Mouse (Mus musculus) heart, adult 2 months (tissue): ENCODE results near the gene Ercc1. TPM values are rescaled to one million over a fixed set of nuclear protein-coding genes. Genes with fewer than 3 reads are reported as not detected.

Experiments
- DNase-seq, 2 experiments: peaks; one replicate each; pipeline ENCODE4 v3.0.0; 2021
- H3K27ac ChIP-seq: fragments of 200-600 bp; 2 replicates; pipeline ENCODE4 v1.8.1; 2022
- H3K27me3 ChIP-seq: fragments of 200-500 bp; 2 replicates; pipeline ENCODE4 v1.6.1; 2012; ENCODE audit warnings: mild to moderate bottlenecking, low read length, inconsistent platforms, mixed read lengths; ENCODE audit not compliant: control insufficient read depth, insufficient read depth
- H3K36me3 ChIP-seq: fragments of 200-500 bp; 2 replicates; pipeline ENCODE4 v1.6.1; 2012; ENCODE audit warnings: low read length, inconsistent platforms; ENCODE audit not compliant: control insufficient read depth, insufficient read depth
- H3K4me1 ChIP-seq: fragments of 200-500 bp; 2 replicates; pipeline ENCODE4 v1.6.1; 2011; ENCODE audit warnings: low read length; ENCODE audit not compliant: control insufficient read depth, insufficient read depth
- H3K4me3 ChIP-seq: fragments of 200-600 bp; 2 replicates; pipeline ENCODE4 v1.8.1; 2022
- H3K79me2 ChIP-seq: fragments of 200-500 bp; replicated peaks from 2 replicates; pipeline ENCODE4 v1.6.1; 2012; ENCODE audit warnings: mild to moderate bottlenecking, inconsistent platforms, low read length, moderate library complexity, mixed read lengths; ENCODE audit not compliant: control insufficient read depth, insufficient read depth
- H3K9ac ChIP-seq: fragments of 200-500 bp; 2 replicates; pipeline ENCODE4 v1.6.1; 2012; ENCODE audit warnings: low read depth, mild to moderate bottlenecking, control low read depth, inconsistent platforms, low read length, mixed read lengths
- CTCF ChIP-seq: fragments of 200-600 bp; IDR thresholded peaks from 2 replicates; pipeline ENCODE4 v1.8.1; 2022; ENCODE audit warnings: antibody characterized with exemption, mild to moderate bottlenecking, moderate library complexity
- EP300 ChIP-seq: fragments of 200-500 bp; IDR thresholded peaks from 2 replicates; pipeline ENCODE4 v1.6.1; 2011; ENCODE audit warnings: low read depth, low read length, control low read depth; ENCODE audit not compliant: insufficient read depth
- POLR2A ChIP-seq: fragments of 200-500 bp; IDR thresholded peaks from 2 replicates; pipeline ENCODE4 v1.6.1; 2011; ENCODE audit warnings: mild to moderate bottlenecking, low read depth, low read length, control low read depth; ENCODE audit not compliant: insufficient read depth
- WGBS: fragments of 180-500 bp; shearing (Covaris S2); methylation state at CpG from one replicate; pipeline ENCODE4 v1.1.7; 2018; 5-methylcytosine and 5-hydroxymethylcytosine counted together
- intact Hi-C: fragments of 180-260 bp; cut with DNase I; formaldehyde crosslinking; loops from one replicate; pipeline ENCODE4 v1.15.1; 2025
- polyA plus RNA-seq: library from polyadenylated mRNA; depleted of rRNA; stranded (reverse); fragments of >200 nt; gene quantifications from 2 replicates; pipeline ENCODE4 v1.2.3, GENCODE M21; 2012
- total RNA-seq, 2 experiments: library from RNA; stranded (reverse); gene quantifications; 2 replicates each; pipeline ENCODE4 v1.2.3; 2021

Gene Ercc1
- total and polyA plus RNA-seq, 3 experiments, result 46.8 to 48.6 (median 47.1) TPM

DNA sequence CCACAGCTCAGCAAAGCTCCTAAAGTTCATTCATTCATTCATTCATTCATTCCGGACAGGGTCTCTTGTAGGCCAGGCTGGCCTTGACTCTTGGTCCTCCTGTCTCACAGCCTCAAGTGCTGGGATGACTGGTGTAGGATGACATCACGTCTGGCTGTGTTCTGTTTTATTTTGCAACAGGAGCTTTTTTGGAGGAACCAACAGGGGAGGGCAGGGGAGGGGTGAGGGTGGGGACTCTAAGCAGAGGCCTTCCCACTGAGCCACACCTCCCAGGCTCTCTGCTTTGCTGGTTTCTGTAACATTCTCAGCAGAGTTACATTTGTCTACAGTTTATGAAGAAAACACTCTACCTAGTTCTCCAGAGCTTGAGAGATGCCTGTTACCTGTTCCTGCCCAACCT is 6.5 kb upstream of the Ercc1 start:
- Histone ChIP-seq H3K4me1 (peaks cover 4% of the 10 kb centered on the region; the same call in 1 of the 2 replicates), H3K9ac (no peak overlapping the region), H3K36me3 (no peaks in the 10 kb centered on the region), H3K27ac (no peak overlapping the region), H3K4me3 (no peak overlapping the region), H3K79me2 (no peaks in the 10 kb centered on the region), H3K27me3 (no peaks in the 10 kb centered on the region)
- TF ChIP-seq POLR2A, result no peak
- no peak for DNase-seq
- WGBS, result 65% methylated on average over 2 of the region's 2 CpGs
- intact Hi-C loops, result no loop called here

DNA sequence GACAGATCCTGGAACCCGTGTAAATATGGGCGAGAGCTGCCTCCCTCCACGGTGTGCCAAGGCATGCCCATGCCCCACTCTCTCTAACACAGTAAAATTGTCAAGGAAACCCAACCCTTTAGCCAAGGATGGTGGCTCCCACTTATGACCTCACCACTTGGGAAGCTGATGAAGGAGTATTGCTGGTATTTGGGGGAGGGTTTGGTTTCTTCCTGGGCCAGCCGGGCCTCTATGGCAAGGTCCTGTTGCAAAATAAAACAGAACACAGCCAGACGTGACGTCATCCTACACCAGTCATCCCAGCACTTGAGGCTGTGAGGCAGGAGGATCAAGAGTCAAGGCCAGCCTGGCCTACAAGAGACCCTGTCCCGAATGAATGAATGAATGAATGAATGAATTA is 6.0 kb upstream of the Ercc1 start:
- H3K4me3 ChIP-seq, result no peak overlapping the region
- intact Hi-C loops, result no loop called here
- no peak overlapping the region for H3K9ac ChIP-seq
- H3K4me1 ChIP-seq, result peaks cover 6% of the 10 kb centered on the region
- WGBS, result 62% methylated on average over 7 of the region's 7 CpGs
- no peaks in the 10 kb centered on the region for H3K79me2 ChIP-seq
- H3K27ac ChIP-seq, result no peak overlapping the region
- TF ChIP-seq POLR2A, result no peak
- TF ChIP-seq CTCF, result no peak
- no peak for TF ChIP-seq EP300
- no peak for DNase-seq
- H3K27me3 ChIP-seq, result no peaks in the 10 kb centered on the region
- H3K36me3 ChIP-seq, result no peaks in the 10 kb centered on the region

DNA sequence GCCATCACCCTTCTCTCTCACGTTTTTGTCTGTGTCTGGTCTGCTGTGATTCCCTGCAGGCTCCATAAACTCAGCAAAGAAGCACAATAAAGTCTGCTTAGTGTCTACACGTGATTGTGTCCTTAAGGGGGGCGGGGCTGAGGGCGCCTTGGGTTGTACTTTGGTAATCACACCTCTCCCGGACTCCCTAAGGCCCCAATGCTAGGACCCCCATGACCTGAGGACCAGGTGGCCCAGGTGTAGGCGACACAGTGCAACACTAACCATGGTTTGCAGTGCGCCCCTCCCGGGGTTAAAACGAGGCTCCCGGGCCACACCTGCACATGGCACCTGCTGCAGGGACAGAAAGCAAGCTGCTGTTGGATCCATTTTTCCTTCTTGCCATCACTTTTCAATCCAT is 3.3 kb upstream of the Ercc1 start:
- peak overlapping the region; percentile 83 for H3K27ac ChIP-seq
- H3K79me2 ChIP-seq, result no peaks in the 10 kb centered on the region
- TF ChIP-seq EP300 (no peak), CTCF (no peak), POLR2A (no peak)
- 25% methylated on average over 10 of the region's 10 CpGs for WGBS
- peaks cover 10% of the 10 kb centered on the region for H3K4me1 ChIP-seq
- no peaks in the 10 kb centered on the region for H3K27me3 ChIP-seq
- peak overlapping the region; percentile 27; the same call in 1 of the 2 replicates for H3K9ac ChIP-seq
- H3K4me3 ChIP-seq, result peak overlapping the region; percentile 57
- intact Hi-C loops, result loop anchor here (5.0 kb wide), 1 partner anchor 114 kb away; the partner anchor contains the start of gene Opa3
- DNase-seq, result no peak
- no peaks in the 10 kb centered on the region for H3K36me3 ChIP-seq

DNA sequence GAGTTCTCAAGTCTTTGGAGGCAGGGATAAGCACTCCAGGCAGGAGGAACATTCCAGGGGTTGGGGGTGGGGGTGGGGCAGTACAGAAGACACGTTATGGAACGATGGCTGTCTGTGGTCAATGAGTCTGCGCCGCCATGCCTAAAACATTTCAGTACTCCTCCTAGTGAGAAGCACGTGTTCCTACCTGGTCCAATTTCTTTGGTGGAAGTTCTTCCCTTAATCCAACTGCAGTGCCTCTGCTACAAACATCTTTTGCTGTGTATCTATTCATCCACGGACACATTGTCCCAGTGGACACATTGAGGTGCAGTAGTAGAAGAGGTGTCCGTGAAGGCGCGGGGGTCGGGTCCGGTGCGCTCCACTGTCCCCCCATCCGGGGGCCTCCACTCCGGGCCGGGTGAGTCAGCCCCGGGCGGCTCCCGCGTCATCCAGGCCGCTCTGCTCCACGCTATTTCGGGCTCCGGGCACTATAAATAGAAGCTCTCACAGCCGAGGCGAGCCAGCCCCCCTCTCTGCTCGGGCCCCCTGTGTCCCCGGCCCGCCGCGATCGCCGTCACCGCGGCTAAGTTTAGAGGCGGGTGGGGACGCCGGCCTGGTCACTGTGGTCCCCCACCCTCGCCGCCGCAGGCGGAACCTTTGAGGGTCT is 2.7 kb upstream of the Ercc1 start:
- no peaks in the 10 kb centered on the region for H3K79me2 ChIP-seq
- H3K9ac ChIP-seq, result peak overlapping the region; percentile 52
- peak overlapping the region; percentile 83 for H3K27ac ChIP-seq
- H3K36me3 ChIP-seq, result no peaks in the 10 kb centered on the region
- peak overlapping the region; percentile 57 for H3K4me3 ChIP-seq
- under 1% methylated on average over 41 of the region's 41 CpGs for WGBS
- intact Hi-C loops, result loop anchor here (2.0 to 5.0 kb wide), 2 partner anchors 115 to 163 kb away; partner anchors contain the start of gene Opa3
- no peaks in the 10 kb centered on the region for H3K27me3 ChIP-seq
- TF ChIP-seq CTCF, result no peak
- TF ChIP-seq EP300, result 0 out of 2 replicates have a peak, but pooled peaks have one; percentile 19
- 0 out of 2 replicates have a peak, but pooled peaks have one; percentile 20 for TF ChIP-seq POLR2A
- peak; percentile 77 to 82 for DNase-seq
- peaks cover 10% of the 10 kb centered on the region for H3K4me1 ChIP-seq

DNA sequence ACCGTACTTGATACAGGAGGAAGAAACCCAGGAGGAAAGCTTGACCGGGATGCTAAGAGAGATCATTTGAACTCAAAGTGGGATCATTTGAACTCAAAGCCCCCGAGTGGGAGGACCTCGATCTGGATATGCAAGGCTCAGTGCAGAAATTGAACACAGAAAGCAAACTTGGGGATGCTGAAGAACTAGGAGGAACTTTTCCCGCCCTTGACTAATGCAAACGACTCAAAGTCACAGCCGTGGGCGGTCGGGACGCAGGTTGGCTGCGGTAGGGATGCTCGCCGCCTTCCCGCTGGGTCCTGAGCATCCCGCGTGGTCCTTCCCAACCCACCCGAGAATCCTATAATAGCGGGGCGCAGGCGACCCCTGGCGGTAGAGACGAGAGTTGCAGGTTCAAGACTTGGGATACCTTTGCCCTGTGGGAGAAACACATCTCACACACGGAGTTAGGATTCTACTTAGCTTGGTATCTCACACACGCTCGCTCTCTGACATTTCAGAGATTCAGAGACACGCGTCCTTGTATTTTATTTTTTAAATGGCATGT is 2.0 kb upstream of the Ercc1 start:
- DNase-seq, result peak; percentile 88 to 94
- H3K27me3 ChIP-seq, result no peaks in the 10 kb centered on the region
- no peaks in the 10 kb centered on the region for H3K79me2 ChIP-seq
- H3K27ac ChIP-seq, result peak overlapping the region; percentile 83
- H3K9ac ChIP-seq, result peak overlapping the region; percentile 46; the same call in 1 of the 2 replicates
- peaks cover 10% of the 10 kb centered on the region for H3K4me1 ChIP-seq
- WGBS, result under 1% methylated on average over 27 of the region's 27 CpGs
- peak overlapping the region; percentile 57 for H3K4me3 ChIP-seq
- intact Hi-C loops, result loop anchor here (1.0 to 5.0 kb wide), 3 partner anchors 42 to 164 kb away; partner anchors contain the start of gene Opa3
- TF ChIP-seq CTCF (peak; percentile 100), POLR2A (no peak), EP300 (peak; percentile 94)
- H3K36me3 ChIP-seq, result no peaks in the 10 kb centered on the region
